Mouse (Mus musculus): ENCODE measurements at regions not wholly inside any gene's neighbourhood (a gene's known extent, or its start where the extent isn't known, plus 50 kb on each side); places are given as distances from the start of the nearest gene placed in this dataset.

- TF ChIP-seq POLR2A (IDR thresholded peaks at IDR 0.05; ENCODE audit: insufficient read depth, low read length) (no peak), EP300 (IDR thresholded peaks at IDR 0.05; ENCODE audit: insufficient read depth, low read depth, low read length) (no peak), CTCF (IDR thresholded peaks at IDR 0.05; ENCODE audit: low read depth, low read length) (no peak)
- Histone ChIP-seq H3K27me3 (ENCODE audit: control insufficient read depth, insufficient read depth, low read length, poor library complexity, severe bottlenecking) (no peaks in the 10 kb centered on the region), H3K4me1 (ENCODE audit: control insufficient read depth, insufficient read depth, low read length) (no peaks in the 10 kb centered on the region), H3K27ac (ENCODE audit: insufficient read depth, low read length) (no peak overlapping the region), H3K9me3 (replicated peaks; ENCODE audit: control insufficient read depth, insufficient read depth, low read length, poor library complexity, severe bottlenecking) (no peaks in the 10 kb centered on the region), H3K36me3 (ENCODE audit: control insufficient read depth, insufficient read depth, low read length, poor library complexity, severe bottlenecking) (no peaks in the 10 kb centered on the region), H3K9ac (ENCODE audit: low read depth, poor library complexity, severe bottlenecking) (no peak overlapping the region), H3K4me3 (ENCODE audit: low read depth, low read length) (no peak overlapping the region)
Measured at GRCm38 (mm10) chr4:54751458-54751857, 193.4 kb upstream of the Zfp462 start.

GRCm38 (mm10) chr4:54756441-54756840 is 188.4 kb upstream of the Zfp462 start:
- no peak overlapping the region for H3K27ac ChIP-seq (ENCODE audit: insufficient read depth, low read length)
- H3K9ac ChIP-seq (ENCODE audit: low read depth, poor library complexity, severe bottlenecking): no peak overlapping the region
- H3K27me3 ChIP-seq (ENCODE audit: control insufficient read depth, insufficient read depth, low read length, poor library complexity, severe bottlenecking): no peaks in the 10 kb centered on the region
- TF ChIP-seq POLR2A (IDR thresholded peaks at IDR 0.05; ENCODE audit: insufficient read depth, low read length) (no peak), EP300 (IDR thresholded peaks at IDR 0.05; ENCODE audit: insufficient read depth, low read depth, low read length) (no peak), CTCF (IDR thresholded peaks at IDR 0.05; ENCODE audit: low read depth, low read length) (no peak)
- no peaks in the 10 kb centered on the region for H3K36me3 ChIP-seq (ENCODE audit: control insufficient read depth, insufficient read depth, low read length, poor library complexity, severe bottlenecking)
- no peaks in the 10 kb centered on the region for H3K9me3 ChIP-seq (replicated peaks; ENCODE audit: control insufficient read depth, insufficient read depth, low read length, poor library complexity, severe bottlenecking)
- H3K4me1 ChIP-seq (ENCODE audit: control insufficient read depth, insufficient read depth, low read length): no peaks in the 10 kb centered on the region
- no peak overlapping the region for H3K4me3 ChIP-seq (ENCODE audit: low read depth, low read length)

GRCm38 (mm10) chr4:54757715-54758500 is 186.9 kb upstream of the Zfp462 start:
- H3K4me3 ChIP-seq (ENCODE audit: low read depth, low read length): peak overlapping the region; percentile 29; the same call in 1 of the 2 replicates
- no peaks in the 10 kb centered on the region for H3K4me1 ChIP-seq (ENCODE audit: control insufficient read depth, insufficient read depth, low read length)
- no peak for TF ChIP-seq POLR2A (IDR thresholded peaks at IDR 0.05; ENCODE audit: insufficient read depth, low read length)
- no peak for TF ChIP-seq EP300 (IDR thresholded peaks at IDR 0.05; ENCODE audit: insufficient read depth, low read depth, low read length)
- no peak for TF ChIP-seq CTCF (IDR thresholded peaks at IDR 0.05; ENCODE audit: low read depth, low read length)
- no peaks in the 10 kb centered on the region for H3K27me3 ChIP-seq (ENCODE audit: control insufficient read depth, insufficient read depth, low read length, poor library complexity, severe bottlenecking)
- H3K27ac ChIP-seq (ENCODE audit: insufficient read depth, low read length): no peak overlapping the region
- no peaks in the 10 kb centered on the region for H3K36me3 ChIP-seq (ENCODE audit: control insufficient read depth, insufficient read depth, low read length, poor library complexity, severe bottlenecking)
- H3K9me3 ChIP-seq (replicated peaks; ENCODE audit: control insufficient read depth, insufficient read depth, low read length, poor library complexity, severe bottlenecking): no peaks in the 10 kb centered on the region
- H3K9ac ChIP-seq (ENCODE audit: low read depth, poor library complexity, severe bottlenecking): 0 out of 2 replicates have a peak overlapping the region, but pooled peaks have one; percentile 16

GRCm38 (mm10) chr4:54758501-54758829 is 186.4 kb upstream of the Zfp462 start:
- H3K9ac ChIP-seq (ENCODE audit: low read depth, poor library complexity, severe bottlenecking): 0 out of 2 replicates have a peak overlapping the region, but pooled peaks have one; percentile 16
- H3K9me3 ChIP-seq (replicated peaks; ENCODE audit: control insufficient read depth, insufficient read depth, low read length, poor library complexity, severe bottlenecking): no peaks in the 10 kb centered on the region
- H3K36me3 ChIP-seq (ENCODE audit: control insufficient read depth, insufficient read depth, low read length, poor library complexity, severe bottlenecking): no peaks in the 10 kb centered on the region
- peak overlapping the region; percentile 29; the same call in 1 of the 2 replicates for H3K4me3 ChIP-seq (ENCODE audit: low read depth, low read length)
- TF ChIP-seq CTCF (IDR thresholded peaks at IDR 0.05; ENCODE audit: low read depth, low read length) (no peak), EP300 (IDR thresholded peaks at IDR 0.05; ENCODE audit: insufficient read depth, low read depth, low read length) (no peak), POLR2A (IDR thresholded peaks at IDR 0.05; ENCODE audit: insufficient read depth, low read length) (no peak)
- H3K27ac ChIP-seq (ENCODE audit: insufficient read depth, low read length): no peak overlapping the region
- H3K4me1 ChIP-seq (ENCODE audit: control insufficient read depth, insufficient read depth, low read length): no peaks in the 10 kb centered on the region
- H3K27me3 ChIP-seq (ENCODE audit: control insufficient read depth, insufficient read depth, low read length, poor library complexity, severe bottlenecking): no peaks in the 10 kb centered on the region

GRCm38 (mm10) chr4:54761257-54761656 is 183.6 kb upstream of the Zfp462 start:
- Histone ChIP-seq H3K27me3 (ENCODE audit: control insufficient read depth, insufficient read depth, low read length, poor library complexity, severe bottlenecking) (no peaks in the 10 kb centered on the region), H3K4me3 (ENCODE audit: low read depth, low read length) (no peak overlapping the region), H3K4me1 (ENCODE audit: control insufficient read depth, insufficient read depth, low read length) (no peaks in the 10 kb centered on the region), H3K36me3 (ENCODE audit: control insufficient read depth, insufficient read depth, low read length, poor library complexity, severe bottlenecking) (no peaks in the 10 kb centered on the region), H3K9ac (ENCODE audit: low read depth, poor library complexity, severe bottlenecking) (no peak overlapping the region), H3K27ac (ENCODE audit: insufficient read depth, low read length) (no peak overlapping the region), H3K9me3 (replicated peaks; ENCODE audit: control insufficient read depth, insufficient read depth, low read length, poor library complexity, severe bottlenecking) (no peaks in the 10 kb centered on the region)
- TF ChIP-seq EP300 (IDR thresholded peaks at IDR 0.05; ENCODE audit: insufficient read depth, low read depth, low read length) (no peak), CTCF (IDR thresholded peaks at IDR 0.05; ENCODE audit: low read depth, low read length) (no peak), POLR2A (IDR thresholded peaks at IDR 0.05; ENCODE audit: insufficient read depth, low read length) (no peak)

GRCm38 (mm10) chr4:54765045-54765444 is 179.8 kb upstream of the Zfp462 start:
- Histone ChIP-seq H3K4me3 (ENCODE audit: low read depth, low read length) (no peak overlapping the region), H3K36me3 (ENCODE audit: control insufficient read depth, insufficient read depth, low read length, poor library complexity, severe bottlenecking) (no peaks in the 10 kb centered on the region), H3K9ac (ENCODE audit: low read depth, poor library complexity, severe bottlenecking) (no peak overlapping the region), H3K4me1 (ENCODE audit: control insufficient read depth, insufficient read depth, low read length) (no peaks in the 10 kb centered on the region), H3K9me3 (replicated peaks; ENCODE audit: control insufficient read depth, insufficient read depth, low read length, poor library complexity, severe bottlenecking) (no peaks in the 10 kb centered on the region), H3K27ac (ENCODE audit: insufficient read depth, low read length) (no peak overlapping the region), H3K27me3 (ENCODE audit: control insufficient read depth, insufficient read depth, low read length, poor library complexity, severe bottlenecking) (no peaks in the 10 kb centered on the region)
- TF ChIP-seq EP300 (IDR thresholded peaks at IDR 0.05; ENCODE audit: insufficient read depth, low read depth, low read length): no peak
- TF ChIP-seq POLR2A (IDR thresholded peaks at IDR 0.05; ENCODE audit: insufficient read depth, low read length): no peak
- no peak for TF ChIP-seq CTCF (IDR thresholded peaks at IDR 0.05; ENCODE audit: low read depth, low read length)

All from ES-Bruce4 (cell line).